Mouse (Mus musculus): ENCODE measurements around the gene Tbx18. TPM values are rescaled to one million over a fixed set of nuclear protein-coding genes. Genes with fewer than 3 reads are reported as not detected.

Tbx18 gene
- total RNA-seq, 2 experiments from 2014 or later, result 2.5 to 3.6 TPM

GRCm38 (mm10) chr9:87727155-87727953 lies 3.7 kb downstream of the Tbx18 start:
- DNase-seq (ENCODE audit: low spot score in 2 of 2), result no peak

- no peak for DNase-seq (ENCODE audit: low spot score in 2 of 2)
Observed at GRCm38 (mm10) chr9:87721793-87722192, 9.3 kb downstream of the Tbx18 start.

GRCm38 (mm10) chr9:87710360-87710759 lies 20.7 kb downstream of the Tbx18 start:
- DNase-seq (ENCODE audit: low spot score in 2 of 2), result no peak

- DNase-seq (ENCODE audit: low spot score in 2 of 2), result no peak
Observed at GRCm38 (mm10) chr9:87708151-87708550, 22.9 kb downstream of the Tbx18 start.

- DNase-seq (ENCODE audit: low spot score in 2 of 2), result no peak
Observed at GRCm38 (mm10) chr9:87702267-87702666, 28.8 kb downstream of the Tbx18 start.

- DNase-seq (ENCODE audit: low spot score in 2 of 2), result no peak
Observed at GRCm38 (mm10) chr9:87686981-87687380, 44.1 kb downstream of the Tbx18 start.

GRCm38 (mm10) chr9:87682247-87682646 lies 48.8 kb downstream of the Tbx18 start:
- no peak for DNase-seq (ENCODE audit: low spot score in 2 of 2)

Data from layer of hippocampus, postnatal 14 days (tissue).